Mouse (Mus musculus) liver, adult 2 months (tissue): Measurements from ENCODE around the gene Nt5c3b.

Source experiments
- CTCF ChIP-seq: fragments of 200-500 bp; IDR thresholded peaks from 2 replicates; pipeline ENCODE4 v1.5.1; 2011; ENCODE audit warnings: low read depth, low read length, control low read depth
- POLR2A ChIP-seq: fragments of 200-500 bp; IDR thresholded peaks from 2 replicates; pipeline ENCODE4 v1.6.1; 2011; ENCODE audit warnings: low read length, control low read depth; ENCODE audit not compliant: insufficient read depth; ENCODE audit errors: extremely low read depth

DNA sequence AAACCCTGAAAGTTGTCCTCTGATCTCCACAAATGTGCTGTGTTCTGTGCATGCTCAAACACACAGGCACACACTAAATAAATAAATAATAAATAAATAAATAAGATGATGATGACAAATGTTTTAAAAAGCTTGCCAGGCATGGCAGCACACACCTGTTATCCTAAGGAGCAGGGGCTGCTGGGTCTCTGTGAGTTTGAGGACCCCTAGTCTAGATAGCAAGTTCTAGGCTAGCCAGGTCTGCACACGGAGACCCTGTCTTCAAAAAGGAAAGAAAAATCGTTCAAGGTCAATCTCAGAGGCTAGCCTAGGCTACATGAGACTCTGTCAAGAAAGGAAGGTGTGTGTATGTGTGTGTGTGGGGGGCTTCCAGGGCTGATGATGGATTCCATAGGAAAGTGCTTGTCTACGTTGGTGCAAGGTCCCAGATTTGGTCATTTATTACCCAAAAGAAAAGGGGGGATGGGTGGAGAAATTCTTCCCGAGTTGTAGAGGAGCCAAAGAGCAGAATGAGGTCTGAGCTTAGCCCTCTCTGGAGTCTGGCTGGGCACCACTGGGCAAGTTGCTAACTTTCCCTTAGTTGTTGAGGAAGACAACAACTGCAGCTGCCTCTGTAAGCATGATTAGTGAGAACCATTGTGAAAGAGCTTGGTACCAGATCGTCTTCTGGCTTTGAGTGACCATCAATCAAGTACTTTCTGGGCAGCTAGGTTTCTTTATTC lies 47.1 kb downstream of the Nt5c3b start:
- TF ChIP-seq CTCF (no peak), POLR2A (no peak)
